Mouse (Mus musculus) brown adipose tissue, adult 24 weeks (tissue): ENCODE measurements around the gene Syce2. TPM values are rescaled to one million over a fixed set of nuclear protein-coding genes. Genes with fewer than 3 reads are reported as not detected.

ENCODE experiments used
- H3K27ac ChIP-seq: fragments of 200-500 bp; replicated peaks from 2 replicates; pipeline ENCODE4 v1.5.1; 2012; ENCODE audit warnings: low read depth, mild to moderate bottlenecking, low read length
- H3K4me1 ChIP-seq: fragments of 200-500 bp; 2 replicates; pipeline ENCODE4 v1.6.1; 2012; ENCODE audit warnings: low read length, mixed read lengths; ENCODE audit not compliant: control insufficient read depth, insufficient read depth, insufficient read length
- H3K4me3 ChIP-seq: fragments of 200-500 bp; 2 replicates; pipeline ENCODE4 v1.5.1; 2012; ENCODE audit warnings: low read depth, mild to moderate bottlenecking, low read length, moderate library complexity; ENCODE audit not compliant: insufficient read depth
- polyA plus RNA-seq: library from polyadenylated mRNA; stranded (reverse); fragments of >200 nt; gene quantifications from 2 replicates; pipeline ENCODE4 v1.2.4, GENCODE M21; 2012; ENCODE audit not compliant: missing spikeins, insufficient read depth, insufficient read length

Gene Syce2
- polyA plus RNA-seq, 1 experiment: 3.6 TPM

DNA sequence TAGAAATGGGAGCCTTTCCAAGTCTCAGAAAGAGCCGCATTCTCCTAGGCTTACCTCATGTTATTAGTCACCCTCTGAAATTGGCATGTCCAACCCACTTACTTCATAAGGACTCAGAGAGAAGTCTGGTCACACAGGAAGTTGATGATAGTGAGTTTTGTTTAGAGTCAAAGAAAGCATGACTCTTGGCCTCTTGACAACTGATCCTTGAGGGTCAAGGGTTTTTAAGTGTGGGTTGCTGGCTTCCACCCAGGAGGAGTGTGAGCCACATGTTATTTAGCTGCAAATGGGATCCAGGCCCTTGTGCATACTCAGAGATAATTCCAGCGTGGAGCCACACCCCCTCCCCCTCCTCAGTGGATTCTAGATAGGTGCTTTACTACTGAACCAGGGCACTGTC lies 49.7 kb downstream of the Syce2 start:
- H3K27ac ChIP-seq: no peak overlapping the region
- no peak overlapping the region for H3K4me3 ChIP-seq
- H3K4me1 ChIP-seq: no peaks in the 10 kb centered on the region

DNA sequence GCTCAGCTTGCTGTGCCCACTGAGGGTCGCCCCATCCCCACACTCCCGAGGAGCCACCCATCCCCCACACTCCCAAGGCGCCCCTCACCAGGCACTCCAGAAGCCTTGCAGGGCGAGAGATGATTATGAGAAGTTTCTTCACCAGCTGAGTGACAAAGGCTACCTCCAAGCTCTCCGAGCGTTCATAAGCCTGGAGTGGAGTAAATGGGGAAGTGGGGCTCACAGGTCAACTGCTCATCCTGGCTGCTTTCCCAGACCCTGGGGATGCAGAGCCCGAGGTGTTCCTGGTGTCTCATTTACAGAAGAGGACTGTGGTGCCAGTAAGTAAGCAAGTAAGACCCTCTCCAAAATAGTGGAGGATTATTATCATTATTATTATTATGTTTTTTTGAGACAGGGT lies 53.6 kb downstream of the Syce2 start:
- Histone ChIP-seq H3K27ac (no peak overlapping the region), H3K4me1 (no peaks in the 10 kb centered on the region), H3K4me3 (no peak overlapping the region)

DNA sequence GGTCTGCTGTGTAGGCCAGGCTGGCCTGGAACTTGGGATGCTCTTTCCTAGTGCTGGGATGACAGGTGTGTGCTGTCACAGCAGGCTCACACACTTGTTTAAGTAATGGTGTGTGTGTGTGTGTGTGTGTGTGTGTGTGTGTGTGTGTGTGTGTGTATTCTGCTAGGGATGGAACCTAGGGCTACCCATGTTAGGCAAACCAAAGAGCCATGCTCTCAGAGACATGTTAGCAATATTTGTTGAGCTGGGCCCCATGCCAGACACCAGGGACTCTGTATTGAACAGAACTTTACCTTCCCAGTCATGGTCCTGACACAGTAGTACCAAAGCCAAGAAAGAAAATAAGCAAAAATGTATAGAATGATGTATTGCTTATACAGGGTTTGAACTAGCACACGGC lies 55.6 kb downstream of the Syce2 start:
- no peak overlapping the region for H3K4me3 ChIP-seq
- H3K27ac ChIP-seq: no peak overlapping the region
- H3K4me1 ChIP-seq: no peaks in the 10 kb centered on the region

DNA sequence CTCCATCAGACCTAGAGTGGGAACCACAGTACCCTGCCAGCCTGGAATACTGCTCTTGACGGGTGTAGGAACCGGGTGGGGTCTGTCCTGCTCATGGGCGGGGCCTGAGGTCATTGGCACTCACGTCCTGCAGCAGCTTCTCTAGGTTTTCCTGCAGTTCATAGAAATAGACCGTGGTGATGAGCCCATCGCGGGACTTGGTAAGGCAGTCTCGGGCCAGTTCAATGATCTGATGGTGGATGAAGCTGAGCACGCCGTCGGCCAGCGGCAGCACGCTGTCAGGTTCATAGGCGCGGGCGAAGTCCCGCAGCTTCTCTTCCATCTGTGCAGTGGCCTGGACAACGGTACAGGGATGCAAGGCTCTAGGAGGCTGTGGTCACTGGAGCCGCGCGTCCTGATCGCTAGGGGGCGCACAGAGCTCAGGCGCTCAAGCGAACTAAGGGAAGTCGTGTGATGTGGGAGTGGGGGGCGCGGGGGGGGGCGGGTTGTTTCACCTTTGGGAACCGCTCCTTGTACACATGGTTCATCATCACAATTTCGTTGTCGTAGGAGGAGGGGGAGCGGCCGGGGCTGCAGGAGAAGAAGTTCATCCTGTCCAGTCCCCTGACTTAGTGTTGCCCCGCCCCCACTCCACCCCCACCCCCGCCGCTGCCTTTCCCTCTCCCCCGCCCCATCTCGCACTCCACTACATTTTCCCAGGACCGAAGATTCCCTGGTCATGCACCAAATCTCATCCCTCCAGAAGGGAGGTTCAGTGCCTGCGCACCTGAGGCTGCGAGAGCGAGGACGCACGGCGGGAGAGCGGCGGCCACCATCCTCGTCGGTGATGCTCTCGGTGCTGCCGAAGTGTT lies 56.8 kb downstream of the Syce2 start:
- Histone ChIP-seq H3K27ac (no peak overlapping the region), H3K4me1 (no peaks in the 10 kb centered on the region), H3K4me3 (no peak overlapping the region)

DNA sequence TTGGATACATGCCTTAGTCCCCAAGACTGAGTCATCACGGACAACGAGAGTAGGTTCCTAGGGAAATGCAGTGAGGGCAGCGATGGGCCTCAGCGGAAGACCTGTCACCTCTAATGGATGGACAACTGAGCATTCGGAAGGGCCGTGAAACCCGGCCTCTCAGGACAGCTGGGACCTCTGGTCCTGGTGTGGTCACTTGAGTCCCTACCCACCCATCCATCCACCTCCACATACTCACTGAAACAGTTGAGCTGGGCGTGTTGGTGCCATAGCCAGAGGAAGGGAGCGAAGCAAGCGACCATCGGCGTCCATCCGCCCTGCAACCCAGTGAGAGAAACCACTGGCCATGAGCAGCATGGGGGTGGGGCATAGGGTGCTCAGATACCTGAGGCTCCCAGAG lies 58.7 kb downstream of the Syce2 start:
- Histone ChIP-seq H3K27ac (no peak overlapping the region), H3K4me1 (no peaks in the 10 kb centered on the region), H3K4me3 (no peak overlapping the region)

DNA sequence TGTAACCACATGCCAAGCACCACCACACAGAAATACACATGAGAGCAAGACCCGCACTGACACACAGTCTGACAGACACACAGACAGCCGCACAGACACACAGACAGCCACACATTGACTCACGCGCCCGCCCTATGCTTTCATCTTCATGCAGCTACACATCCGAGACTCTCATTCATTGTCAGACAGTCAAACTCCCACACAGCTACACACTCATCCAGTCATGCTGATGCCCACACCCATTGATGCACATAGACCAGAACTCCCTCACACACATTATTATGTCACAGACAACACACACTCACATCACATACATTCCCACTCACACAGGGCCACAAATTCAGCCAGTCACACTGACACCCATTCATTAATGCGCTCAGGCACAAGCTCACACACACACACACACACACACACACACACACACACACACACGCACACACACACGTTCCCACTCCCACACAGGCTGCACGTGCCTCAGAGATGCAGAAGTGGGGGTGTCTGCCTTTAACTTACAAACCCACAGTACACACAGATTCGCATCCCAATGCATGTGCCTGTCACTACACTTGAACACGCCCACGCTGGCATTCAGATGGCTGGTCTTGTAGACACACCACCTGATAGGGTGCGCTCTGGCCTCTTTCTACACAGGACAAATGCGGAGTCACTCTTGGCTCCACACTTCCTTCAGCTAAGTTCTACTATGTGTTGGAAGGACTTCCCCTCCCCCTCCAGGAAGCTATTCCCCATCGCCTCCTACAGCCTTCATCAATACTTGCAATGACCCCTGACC lies 62.1 kb downstream of the Syce2 start:
- H3K27ac ChIP-seq: no peak overlapping the region
- 0 out of 2 replicates have a peak, but pooled peaks cover 2% of the 10 kb centered on the region for H3K4me1 ChIP-seq
- H3K4me3 ChIP-seq: no peak overlapping the region

DNA sequence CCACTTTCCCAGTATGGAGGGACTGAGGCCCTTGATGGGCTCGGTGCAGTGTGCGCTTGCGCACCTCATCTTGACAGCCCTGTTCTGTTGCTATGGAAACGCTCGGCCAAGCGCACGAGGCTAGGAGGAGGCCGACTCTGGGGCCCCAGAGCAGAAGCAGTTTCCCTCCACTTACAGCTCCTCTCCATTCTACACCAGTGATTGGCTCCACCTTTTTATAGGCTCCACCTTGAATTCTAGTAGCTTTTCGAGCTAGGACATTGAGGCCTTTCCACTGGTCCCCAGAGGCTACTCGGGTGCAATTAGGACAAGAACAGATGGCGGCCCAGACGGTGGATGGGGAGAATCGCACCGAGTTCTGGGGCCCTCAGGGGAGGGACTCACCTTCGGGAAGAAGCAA lies 62.9 kb downstream of the Syce2 start:
- H3K4me1 ChIP-seq: 0 out of 2 replicates have a peak, but pooled peaks cover 2% of the 10 kb centered on the region
- no peak overlapping the region for H3K27ac ChIP-seq
- no peak overlapping the region for H3K4me3 ChIP-seq

DNA sequence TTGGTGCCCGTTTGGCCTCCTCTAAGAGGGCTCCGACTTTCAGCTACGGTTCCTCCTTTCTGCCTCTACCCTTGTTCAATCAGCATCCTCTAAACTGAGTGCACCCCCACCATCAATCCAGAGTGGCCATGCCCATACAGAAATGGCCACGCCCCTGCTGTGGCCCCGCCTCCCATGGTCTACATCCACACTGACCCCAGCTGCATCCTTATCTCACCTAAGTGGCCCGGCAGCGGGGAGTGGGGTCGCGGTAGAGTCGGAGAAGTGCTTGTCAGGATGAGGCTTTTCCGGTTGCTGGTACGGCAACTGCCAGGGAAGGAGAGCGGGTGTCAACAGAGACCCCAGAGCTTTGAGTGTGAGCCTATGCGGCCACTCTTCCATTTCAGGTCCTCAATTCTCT lies 63.6 kb downstream of the Syce2 start:
- Histone ChIP-seq H3K27ac (no peak overlapping the region), H3K4me3 (no peak overlapping the region), H3K4me1 (0 out of 2 replicates have a peak, but pooled peaks cover 2% of the 10 kb centered on the region)

DNA sequence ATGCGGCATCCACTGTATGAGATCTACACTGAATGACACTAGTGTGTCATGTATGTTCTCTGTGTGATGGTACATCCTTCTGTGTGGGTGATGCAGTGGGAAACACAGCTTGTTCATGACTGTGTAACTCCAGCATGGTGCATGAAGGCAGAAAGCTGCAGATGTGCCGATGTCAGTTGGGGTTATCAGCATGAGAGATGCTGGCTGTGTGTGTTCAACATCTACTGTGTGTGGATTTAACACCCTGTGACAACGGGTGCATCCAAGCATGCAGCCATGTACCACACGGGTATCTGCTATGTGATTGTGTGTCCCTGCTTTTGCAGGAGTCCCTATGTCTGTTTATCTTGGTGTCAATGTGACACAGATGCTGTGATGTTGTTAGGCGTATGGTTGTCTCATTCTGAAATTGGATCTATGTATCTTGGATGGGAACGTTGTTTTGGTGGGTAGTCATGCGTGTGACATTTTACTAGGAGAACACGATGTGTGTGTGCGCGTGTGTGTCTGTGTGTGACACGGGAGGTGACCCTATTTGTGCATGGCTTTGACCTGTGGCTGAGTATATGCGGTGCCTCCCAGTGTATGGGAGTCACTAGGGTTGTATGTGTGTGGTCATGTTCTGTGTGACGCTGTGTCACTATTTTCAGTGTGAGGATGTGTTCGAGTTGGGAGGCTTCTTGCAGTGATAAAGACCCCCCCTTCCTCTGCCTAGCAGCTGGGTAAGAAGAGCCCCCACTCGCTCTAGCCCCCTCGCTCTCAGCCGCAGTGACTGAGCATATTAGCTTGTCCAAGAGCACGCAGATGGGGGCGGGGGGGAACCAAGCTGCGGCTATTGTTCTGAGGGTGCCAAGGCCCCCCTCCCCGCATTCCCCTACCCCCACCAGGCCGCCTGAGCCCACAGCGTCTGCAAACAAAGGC lies 64.4 kb downstream of the Syce2 start:
- Histone ChIP-seq H3K4me1 (0 out of 2 replicates have a peak, but pooled peaks cover 2% of the 10 kb centered on the region), H3K4me3 (no peak overlapping the region)

DNA sequence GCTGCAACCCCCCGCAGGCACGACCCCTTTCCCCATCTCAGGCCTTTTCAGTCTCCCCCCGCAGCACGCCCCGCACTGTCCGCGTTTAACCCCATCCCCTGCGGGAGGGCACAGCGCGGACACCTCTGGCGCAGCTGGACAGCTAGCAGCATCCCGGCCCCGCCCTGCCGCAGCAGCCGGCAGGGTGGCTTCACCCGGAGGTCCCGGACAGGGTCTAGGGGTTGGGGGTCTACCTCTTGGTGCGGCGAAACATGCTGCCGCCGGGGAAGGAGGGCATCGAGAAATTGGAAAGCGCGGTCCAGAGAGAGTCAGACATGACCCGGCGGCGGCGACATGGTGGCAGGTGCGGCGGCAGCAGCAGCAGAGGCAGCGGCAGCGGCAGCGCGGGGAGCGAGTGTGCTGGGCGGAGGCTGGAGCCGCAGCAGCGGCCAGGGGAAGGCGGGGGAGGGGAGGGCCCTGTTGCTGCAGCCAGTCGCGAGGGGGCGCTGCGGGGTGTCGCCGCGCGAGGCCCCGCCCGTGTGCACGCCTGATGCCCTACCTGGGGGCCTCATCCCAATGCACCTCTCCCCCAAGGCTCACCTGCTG lies 65.1 kb downstream of the Syce2 start, which contains the start of gene Mast1:
Gene Mast1, minus strand, starts transcription at position 398 of the 585 bp plus-strand sequence.
- Histone ChIP-seq H3K4me3 (peak within 1 kb of the TSS; percentile 29), H3K27ac (no peak within 1 kb of the TSS), H3K4me1 (0 out of 2 replicates have a peak, but pooled peaks cover 2% of the 10 kb centered on the region)

More for the DNA sequence above, 64.4 kb downstream of the Syce2 start:
- H3K27ac ChIP-seq: no peak overlapping the region

Other genes starting within 250 kb of the Syce2 start
- 17.2 and 62.3 TPM in 2 replicates for gene Ier2, start 209.3 kb upstream of the Syce2 start, polyA plus RNA-seq
- gene Trmt1, start 185.8 kb upstream of the Syce2 start, polyA plus RNA-seq: 25.1 and 33.4 TPM in 2 replicates
- 19.0 and 22.9 TPM in 2 replicates for gene Nacc1, start 184.2 kb upstream of the Syce2 start, polyA plus RNA-seq
- gene Lyl1, start 170.7 kb upstream of the Syce2 start, polyA plus RNA-seq: 2.9 and 3.1 TPM in 2 replicates
- 1.9 TPM in 1 of 2 replicates, not detected in the other for gene G430095P16Rik, start 149.1 kb upstream of the Syce2 start, polyA plus RNA-seq
- gene Nfix, start 71.8 kb upstream of the Syce2 start, polyA plus RNA-seq: 74.6 and 78.4 TPM in 2 replicates
- gene Dand5, start 49.3 kb upstream of the Syce2 start, polyA plus RNA-seq: 7.2 and 9.4 TPM in 2 replicates
- 32.2 and 37.2 TPM in 2 replicates for gene Gadd45gip1, start 40.6 kb upstream of the Syce2 start, polyA plus RNA-seq
- gene Rad23a, start 31.4 kb upstream of the Syce2 start, polyA plus RNA-seq: 73.3 and 79.3 TPM in 2 replicates
- 211 and 306 TPM in 2 replicates for gene Calr, start 25.2 kb upstream of the Syce2 start, polyA plus RNA-seq
- gene Farsa, start 15.1 kb upstream of the Syce2 start, polyA plus RNA-seq: 11.3 and 14.4 TPM in 2 replicates
- 53.8 and 76.8 TPM in 2 replicates for gene Gcdh, start 21.8 kb downstream of the Syce2 start, polyA plus RNA-seq
- gene Klf1, start 29.8 kb downstream of the Syce2 start, polyA plus RNA-seq: not detected in 2 replicates
- gene Dnase2a, start 36.4 kb downstream of the Syce2 start, polyA plus RNA-seq: 4.6 and 12.9 TPM in 2 replicates
- gene Mast1, start 65.2 kb downstream of the Syce2 start, polyA plus RNA-seq: not detected in 2 replicates
- not detected in 2 replicates for gene Rtbdn, start 74.9 kb downstream of the Syce2 start, polyA plus RNA-seq
- gene Gm49661, start 97.3 kb downstream of the Syce2 start, polyA plus RNA-seq: not detected in 2 replicates
- 387 and 425 TPM in 2 replicates for gene Prdx2, start 97.5 kb downstream of the Syce2 start, polyA plus RNA-seq
- 26.6 and 28.5 TPM in 2 replicates for gene Rnaseh2a, start 97.7 kb downstream of the Syce2 start, polyA plus RNA-seq
- 15.4 and 47.7 TPM in 2 replicates for gene Junb, start 106.6 kb downstream of the Syce2 start, polyA plus RNA-seq
- 1.1 and 1.6 TPM in 2 replicates for gene Hook2, start 118.5 kb downstream of the Syce2 start, polyA plus RNA-seq
- gene Best2, start 142.4 kb downstream of the Syce2 start, polyA plus RNA-seq: not detected in 2 replicates
- gene Asna1, start 153.2 kb downstream of the Syce2 start, polyA plus RNA-seq: 113 and 117 TPM in 2 replicates
- 68.4 and 68.5 TPM in 2 replicates for gene Trir, start 154.7 kb downstream of the Syce2 start, polyA plus RNA-seq
- gene Tnpo2, start 164.8 kb downstream of the Syce2 start, polyA plus RNA-seq: 28.4 and 33.5 TPM in 2 replicates
- 3.0 and 4.1 TPM in 2 replicates for gene Fbxw9, start 187.9 kb downstream of the Syce2 start, polyA plus RNA-seq
- gene Gm5741, start 195.9 kb downstream of the Syce2 start, polyA plus RNA-seq: not detected in 2 replicates
- gene Dhps, start 199.6 kb downstream of the Syce2 start, polyA plus RNA-seq: 19.1 and 20.0 TPM in 2 replicates
- 95.5 and 130 TPM in 2 replicates for gene Wdr83os, start 208.6 kb downstream of the Syce2 start, polyA plus RNA-seq
- gene Wdr83, start 209.2 kb downstream of the Syce2 start, polyA plus RNA-seq: 26.8 and 28.7 TPM in 2 replicates
- 17.4 and 20.8 TPM in 2 replicates for gene Man2b1, start 211.2 kb downstream of the Syce2 start, polyA plus RNA-seq